Mouse (Mus musculus) lung, postnatal 10 days (tissue): ENCODE data around the gene Smad1.

Source experiments
- DNase-seq: peaks from one replicate; pipeline ENCODE4 v3.0.0; 2021

Gene Smad1

DNA sequence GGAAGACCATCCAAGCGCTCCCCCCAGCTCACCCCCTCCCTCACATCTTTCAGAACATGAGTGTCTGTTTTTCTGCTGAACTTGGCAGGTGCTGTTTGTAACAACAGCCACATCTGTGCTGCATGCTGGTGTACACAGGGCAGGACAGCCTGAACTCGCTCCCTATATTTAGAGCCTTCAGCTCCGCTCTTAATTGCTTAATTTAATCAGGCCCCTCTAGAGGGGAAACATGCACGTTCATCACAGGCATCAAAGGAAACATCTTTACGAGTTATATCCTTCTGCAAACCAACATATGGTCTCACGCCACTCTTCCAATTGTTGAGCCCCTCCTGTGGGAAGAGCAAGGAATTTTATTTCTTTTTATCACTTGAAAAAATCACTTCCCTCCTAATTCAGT lies 17.5 kb downstream of the Smad1 start:
- no peak for DNase-seq

DNA sequence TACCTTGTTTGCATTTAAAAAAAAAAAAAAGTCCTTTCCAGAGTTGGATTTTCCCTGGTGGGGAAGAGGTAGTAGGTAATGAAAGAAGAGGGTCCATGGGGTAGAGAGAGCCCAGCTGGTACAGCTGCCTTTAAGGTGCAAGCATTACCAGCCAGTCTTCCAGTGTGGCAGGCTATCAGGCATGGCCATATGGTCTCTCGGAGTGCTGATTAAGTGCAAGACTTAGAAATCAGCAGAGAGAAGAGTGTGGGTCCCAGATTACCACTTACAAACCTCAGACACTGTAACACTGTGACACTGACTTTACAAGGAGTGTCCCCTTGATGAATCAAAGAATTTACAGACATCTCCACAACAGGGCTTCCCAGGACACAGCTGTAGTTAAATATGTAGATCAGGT lies 18.9 kb downstream of the Smad1 start:
- no peak for DNase-seq

DNA sequence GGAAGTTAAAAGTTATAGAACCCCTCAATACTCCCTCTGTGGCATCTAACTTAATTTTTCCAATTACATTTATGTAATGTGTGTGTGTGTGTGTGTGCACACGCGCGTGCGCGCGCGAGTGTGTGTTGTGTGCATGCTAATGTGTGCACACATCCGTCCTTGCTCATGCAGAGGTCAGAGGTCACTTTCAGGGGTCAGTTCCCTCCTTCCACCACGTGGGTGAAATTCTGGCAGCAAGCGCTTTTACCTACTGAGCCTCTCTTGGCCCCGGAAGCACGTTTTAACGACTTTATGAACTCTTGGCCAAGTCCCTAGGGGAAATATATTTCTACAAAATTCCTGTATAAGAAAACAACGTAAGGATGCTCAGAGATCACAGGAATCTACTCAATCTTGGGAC lies 19.3 kb downstream of the Smad1 start:
- no peak for DNase-seq

DNA sequence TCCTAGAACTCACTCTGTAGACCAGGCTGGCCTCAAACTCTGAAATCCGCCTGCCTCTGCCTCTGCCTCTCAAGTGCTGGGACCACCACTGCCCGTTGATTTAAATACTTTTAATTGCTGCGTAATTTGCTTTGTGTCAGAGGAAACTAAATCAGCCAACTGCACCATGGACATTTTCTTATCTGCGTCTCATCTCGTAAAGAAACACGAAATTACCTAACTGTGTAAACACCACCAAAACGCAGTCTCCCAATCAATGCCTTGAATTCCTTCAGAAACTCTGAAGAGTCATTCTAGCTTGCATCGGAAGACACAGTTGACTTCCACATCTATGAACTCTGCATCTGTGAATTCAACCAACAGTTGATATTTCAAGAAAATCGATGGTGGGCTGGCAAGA lies 22.7 kb downstream of the Smad1 start:
- no peak for DNase-seq

DNA sequence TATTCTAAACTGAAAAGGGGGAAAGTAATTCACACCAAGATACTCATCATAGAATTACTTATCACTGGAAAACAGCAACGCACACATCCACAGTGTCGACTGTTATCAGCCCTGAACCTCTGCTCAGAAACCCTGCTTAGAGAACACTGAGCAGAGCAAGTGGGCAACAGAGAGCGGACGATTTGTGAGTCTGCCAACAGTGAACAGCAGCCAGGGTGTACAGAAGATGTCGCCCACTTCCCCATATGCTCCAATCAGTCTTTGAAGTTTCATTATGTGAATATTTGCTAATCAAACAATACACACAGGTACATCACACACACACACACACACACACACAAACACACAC lies 23.6 kb downstream of the Smad1 start:
- no peak for DNase-seq

DNA sequence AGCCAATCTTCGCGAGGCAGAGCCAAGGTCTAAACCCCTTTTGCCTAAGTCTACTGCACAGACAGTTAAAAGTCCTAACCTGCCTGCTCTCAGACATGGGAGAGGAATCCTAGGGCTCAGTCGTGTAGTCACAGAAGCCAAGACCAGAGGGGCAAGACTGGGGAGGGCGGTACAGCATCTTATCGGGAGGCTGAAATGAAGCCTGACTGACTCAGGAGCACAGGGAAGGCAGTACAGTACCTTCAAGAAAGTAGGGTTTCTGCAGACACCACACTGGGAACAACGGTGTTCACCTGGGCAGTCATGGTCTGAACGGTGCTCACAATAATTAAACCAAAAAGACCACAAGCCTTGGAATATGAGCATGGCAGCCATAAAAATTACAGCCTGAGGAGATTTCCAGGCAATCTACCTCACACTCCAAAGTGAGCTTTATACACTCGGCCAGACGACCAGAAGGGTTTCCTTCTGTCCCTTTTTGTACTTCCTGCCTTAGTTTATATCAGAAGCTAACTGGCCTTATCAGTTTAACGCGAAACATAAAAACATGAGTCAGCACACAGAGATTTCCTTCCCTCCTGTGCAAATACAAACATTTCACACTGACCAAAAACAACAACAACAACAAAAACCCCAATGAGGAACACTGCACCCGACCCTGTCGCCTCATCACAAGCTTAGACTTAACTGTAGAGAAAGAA lies 24.1 kb downstream of the Smad1 start:
- no peak for DNase-seq

DNA sequence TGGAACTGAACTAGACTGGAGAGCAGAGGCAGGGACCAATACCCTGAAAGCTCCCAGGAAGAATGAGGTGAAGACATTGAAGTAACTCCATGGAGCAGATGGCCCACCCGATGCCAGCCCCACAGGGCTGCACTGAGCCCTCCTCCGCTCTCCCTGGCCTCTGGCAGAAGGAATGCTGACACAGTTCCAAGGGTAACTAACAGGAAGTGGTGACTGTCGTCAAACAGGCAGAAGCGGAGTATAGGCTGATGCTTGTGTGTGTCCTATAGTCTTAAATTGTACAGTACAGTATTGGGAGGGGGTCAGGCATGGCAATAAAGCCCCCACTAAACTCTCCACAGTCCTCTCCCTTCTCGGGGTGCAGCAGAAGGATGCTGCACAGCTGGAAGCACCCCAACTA lies 24.9 kb downstream of the Smad1 start:
- DNase-seq: peak; percentile 46

DNA sequence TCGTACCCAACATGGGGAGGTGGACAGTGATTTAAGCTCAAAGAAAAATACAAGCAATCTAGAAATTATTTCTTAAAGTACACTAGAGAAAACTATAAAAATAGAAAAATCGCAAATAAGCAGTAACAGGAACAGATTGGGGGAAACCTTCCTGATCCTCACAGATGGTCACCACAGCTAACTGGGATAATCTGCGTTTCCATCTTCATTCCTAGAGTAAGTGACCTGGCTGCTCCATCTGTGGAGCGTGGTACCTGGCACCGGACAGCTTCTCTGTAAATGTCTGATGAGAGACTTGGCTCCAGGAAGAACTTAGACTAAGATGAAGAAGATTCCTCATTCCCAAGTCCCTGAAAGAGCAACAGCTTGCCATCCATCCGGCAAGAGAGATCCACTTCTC lies 25.8 kb downstream of the Smad1 start:
- DNase-seq: no peak

DNA sequence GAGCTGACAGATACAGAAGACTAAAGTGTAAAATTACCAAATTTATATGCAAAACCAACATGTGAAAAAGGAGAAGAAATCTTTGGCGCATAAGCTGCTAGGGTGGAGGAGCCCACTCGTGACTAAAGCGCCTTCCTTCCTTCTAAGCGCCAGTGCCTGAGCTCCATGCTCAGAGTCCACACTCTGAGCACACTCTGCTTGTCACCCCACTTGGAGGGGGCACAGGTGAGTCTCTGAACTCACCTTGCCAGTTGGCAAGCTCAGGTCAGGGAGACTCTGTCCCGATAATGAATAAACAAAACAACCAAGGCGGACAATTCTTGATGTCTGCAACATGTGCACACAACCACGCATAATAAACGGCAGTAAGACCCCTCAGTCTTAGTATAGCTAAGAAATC lies 26.4 kb downstream of the Smad1 start:
- no peak for DNase-seq

DNA sequence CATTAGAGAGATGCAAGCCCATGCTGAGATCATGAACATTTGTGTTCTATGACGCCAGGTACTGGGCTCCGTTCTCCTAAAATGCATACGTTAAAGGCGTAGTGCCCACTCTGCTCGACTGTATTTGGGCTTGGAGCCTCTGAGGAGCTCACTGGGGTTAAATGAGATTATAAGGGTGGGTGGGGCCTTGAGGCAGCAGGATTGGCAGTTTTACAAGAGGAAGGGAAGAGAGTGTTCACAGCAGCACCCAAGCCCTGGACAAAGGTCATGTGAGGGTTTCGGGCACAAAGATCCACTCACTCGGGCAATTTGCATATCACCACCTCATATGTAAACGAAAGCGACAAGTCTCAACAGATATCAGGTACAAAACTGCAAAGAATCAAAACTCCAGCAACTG lies 26.8 kb downstream of the Smad1 start:
- DNase-seq: peak; percentile 15

DNA sequence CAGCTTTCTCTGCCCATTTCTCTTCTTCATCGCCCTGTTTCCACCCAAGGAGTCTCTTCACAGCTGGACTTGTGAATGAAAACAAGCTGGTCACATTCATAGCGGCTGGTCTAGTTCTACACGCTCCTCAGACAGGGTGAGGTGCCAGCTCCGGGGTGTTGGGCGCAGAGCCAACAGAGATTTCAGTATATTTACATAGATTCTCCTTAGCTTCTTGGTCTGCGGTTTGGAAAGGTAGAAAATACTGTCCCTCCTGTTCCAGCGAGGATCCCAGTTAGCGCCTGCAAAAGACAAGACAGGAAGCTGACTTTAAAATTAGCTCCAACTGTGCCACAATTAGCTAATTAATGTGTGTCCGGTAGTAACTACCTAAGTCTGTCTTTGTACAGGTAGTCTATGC lies 27.2 kb downstream of the Smad1 start:
- no peak for DNase-seq

DNA sequence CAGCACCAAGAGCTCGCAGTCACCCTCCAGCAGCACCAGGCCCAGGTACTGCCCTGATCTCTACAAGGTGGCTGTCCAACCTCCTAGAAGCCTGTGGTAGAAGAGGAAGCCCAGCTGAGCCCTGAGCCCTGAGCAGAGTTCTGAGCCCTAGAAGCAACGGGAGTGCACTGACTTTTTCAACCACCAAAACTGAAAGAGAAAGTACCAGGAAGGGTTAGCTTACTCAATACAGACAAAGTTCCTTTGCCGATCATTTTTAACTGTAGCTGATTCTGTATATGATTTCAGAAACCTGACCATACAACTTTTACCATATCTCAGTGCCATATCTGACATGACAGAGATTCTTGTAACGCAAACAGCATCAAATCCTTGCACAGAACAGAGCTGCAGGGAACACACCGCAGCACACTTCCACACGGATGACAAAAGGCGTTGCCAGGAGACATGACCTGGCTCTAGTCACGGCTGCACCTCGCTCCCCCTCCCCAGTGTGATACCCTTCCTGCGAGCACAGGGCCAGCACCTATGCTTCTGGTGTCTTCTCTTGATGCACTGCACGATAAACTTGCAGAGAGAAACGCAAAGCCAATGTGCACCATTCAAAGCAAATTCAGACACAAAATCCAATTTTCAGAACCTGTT lies 28.6 kb downstream of the Smad1 start:
- no peak for DNase-seq

DNA sequence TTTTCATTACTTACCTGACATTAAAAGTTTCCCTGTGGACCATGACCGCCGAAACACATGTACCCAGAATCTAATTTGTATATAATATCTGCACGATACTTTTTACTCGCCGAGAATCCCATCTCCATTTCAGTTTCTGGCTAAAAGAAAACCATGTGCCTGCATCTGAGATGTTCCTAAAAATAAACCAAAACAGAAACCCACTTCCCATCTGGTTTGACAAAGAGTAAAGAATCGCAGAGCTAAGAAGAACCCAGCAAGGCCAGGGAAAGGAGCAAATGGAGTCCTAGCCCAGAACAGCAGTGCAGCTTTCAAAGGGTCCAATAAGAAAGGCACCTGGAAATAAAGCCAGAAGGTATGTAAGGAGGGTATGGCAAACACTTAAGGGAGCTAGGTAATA lies 30.2 kb downstream of the Smad1 start:
- DNase-seq: no peak

DNA sequence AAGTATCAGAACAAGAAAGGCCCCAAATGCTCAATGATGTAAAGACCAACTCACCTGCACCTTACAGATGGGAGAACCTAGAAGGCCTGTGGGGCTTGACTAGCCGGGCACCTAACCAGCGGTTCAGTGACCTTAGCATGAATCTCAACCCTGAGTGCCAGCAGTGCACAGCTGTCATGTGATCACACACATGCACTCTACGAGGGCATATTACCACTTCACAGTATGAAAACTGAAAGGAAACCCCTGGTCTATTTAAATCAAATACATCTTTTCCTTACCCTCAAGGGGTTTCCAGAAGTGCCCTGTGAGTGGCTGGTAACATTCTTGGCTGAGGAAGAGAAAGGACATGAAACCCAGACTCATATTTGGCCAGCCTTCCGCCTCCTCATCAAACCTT lies 31.4 kb downstream of the Smad1 start:
- DNase-seq: no peak

DNA sequence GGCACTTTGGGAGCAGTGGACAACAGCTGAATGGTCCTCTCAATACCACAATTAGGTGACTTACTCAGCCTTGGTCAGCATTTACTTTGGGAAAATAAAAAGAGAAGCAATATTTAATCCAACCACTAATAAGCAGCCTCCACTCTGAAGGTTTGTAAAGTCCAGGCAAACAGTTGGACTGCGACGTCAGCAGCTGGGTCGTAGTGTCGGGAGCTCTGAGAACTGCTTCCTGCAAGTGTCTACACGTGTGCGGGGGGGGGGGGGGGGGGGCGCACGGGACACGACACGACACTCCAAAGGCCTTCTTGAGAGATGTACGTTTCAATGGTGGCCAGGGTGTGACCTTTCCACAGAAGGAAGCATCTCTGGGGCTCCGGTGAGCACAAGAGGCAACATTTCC lies 32.0 kb downstream of the Smad1 start:
- DNase-seq: no peak

DNA sequence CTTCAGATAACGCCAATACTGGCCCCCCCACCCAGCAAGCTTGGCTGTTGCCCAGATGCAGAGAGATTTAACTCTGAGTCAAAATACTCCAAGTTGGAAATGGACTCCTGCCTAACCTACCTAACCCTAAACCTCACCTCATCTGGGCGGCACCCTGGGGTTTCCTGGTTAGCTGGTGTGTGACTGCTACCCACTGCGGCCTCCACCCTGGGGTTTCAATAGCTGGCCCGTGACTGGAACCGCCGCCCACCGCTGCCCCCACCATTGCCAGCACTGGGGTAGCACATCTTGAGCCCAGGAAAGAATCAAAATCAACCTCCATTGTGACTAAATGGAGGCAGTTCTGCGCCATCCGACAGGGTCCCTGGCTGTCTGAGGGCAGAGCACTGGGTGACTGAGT lies 33.1 kb downstream of the Smad1 start:
- no peak for DNase-seq

DNA sequence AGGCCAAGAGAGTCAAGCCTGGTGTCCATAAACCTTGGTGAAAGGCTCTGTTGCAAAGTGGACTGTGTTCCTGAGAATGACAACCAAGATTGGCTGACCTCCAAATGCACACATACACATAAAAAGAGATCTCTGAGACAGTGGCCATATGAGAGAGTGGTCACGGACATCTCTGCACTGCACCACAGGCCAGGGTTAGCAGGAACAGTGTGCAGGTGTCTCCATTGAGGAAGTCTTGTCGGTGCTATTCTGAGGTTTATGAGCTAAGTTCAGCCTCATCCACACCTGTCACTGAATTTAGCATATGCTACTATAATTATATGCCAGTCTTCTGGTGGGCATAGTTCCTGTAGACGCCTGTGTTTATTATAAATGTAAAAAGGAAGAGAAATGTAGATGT lies 33.6 kb downstream of the Smad1 start:
- no peak for DNase-seq

DNA sequence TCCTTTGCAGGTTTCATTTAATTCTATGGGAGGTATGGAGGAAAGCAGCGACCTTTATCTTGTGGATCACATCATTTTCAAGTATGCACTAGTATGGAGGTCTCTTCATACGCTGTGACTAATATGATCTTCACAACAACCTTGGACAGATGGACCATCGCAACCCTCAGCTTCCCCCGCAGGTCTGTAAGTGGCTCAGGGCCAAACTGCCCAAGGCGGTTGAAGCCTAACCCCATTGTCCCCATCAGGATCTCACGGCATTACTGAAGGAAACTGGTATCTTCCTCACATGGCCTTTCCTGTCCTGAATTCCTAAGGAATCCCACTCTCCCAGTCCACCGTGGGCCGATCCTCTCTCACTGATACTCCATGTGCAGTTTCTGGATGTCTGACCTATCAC lies 34.5 kb downstream of the Smad1 start:
- no peak for DNase-seq

DNA sequence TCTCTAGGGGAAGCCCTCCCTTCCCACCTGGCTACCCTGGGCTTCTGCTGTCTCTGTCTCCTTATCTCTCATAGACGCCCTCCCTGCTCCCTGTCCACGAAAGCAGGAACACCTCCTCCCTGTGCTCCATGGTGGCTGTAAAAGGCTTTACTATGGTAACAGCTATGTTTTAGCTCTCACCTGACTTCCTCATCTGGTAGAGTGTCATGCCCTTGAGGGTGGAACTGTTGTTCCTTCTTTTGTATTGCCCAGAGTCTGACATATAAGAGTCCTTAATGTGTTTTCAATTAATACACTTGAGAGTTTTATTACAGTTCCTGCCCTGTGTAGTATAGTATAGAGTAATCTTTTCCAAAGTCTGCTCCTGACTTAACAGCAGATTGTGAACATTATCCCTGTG lies 36.9 kb downstream of the Smad1 start:
- no peak for DNase-seq

DNA sequence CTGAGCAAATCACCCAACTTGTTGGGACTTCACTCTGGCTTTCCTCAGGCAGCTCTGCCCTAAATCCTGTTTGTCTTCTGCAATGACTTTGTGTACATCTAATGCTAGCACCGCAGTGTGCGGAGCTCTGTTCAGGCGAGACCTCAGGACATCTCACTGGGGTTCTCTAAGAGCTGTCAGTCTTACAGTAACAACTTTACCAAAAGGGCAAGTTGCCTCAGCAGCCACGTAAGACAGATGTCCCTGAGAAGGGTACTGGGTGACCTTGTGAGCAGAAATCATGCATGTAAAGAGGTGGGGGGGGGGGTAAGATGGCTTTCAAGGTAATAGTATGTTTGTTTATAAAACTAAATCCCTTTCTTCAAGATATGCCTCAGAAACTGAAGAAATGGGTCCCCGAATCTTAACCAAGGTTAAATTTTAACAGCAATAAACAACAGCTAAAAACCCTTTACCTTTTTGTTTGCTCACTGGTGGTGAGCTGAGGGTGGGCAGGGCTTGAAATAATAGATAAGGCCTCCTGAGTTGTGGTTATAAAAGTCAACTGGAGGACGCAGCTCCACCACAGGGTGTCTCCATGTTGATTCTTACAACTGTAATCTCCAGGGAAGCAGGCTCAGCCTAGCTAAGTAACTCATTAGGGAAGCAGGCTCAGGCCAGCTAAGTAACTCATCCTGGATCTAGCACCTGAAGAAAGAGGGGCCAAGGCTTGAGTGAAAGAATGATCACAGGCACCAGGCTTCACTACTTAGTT lies 38.4 kb downstream of the Smad1 start:
- DNase-seq: no peak

DNA sequence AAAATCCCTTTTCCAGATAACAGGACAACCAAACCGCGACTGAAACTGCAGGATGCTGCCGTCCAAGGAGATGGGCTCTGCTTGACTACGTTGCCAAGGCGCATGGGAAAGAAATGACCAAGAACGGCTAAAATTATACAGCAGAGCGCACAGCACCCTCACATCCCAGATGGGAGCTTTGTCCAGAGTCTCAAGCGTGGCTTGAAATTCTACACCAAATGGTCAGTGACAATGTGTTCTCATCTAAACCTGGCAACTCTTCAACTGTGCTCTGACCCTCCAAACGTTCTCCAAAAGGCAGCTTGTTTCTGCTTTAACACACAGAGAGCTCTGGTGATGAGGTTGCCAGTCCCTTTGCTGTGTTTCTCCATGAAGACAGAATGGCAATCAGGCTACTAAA lies 39.0 kb downstream of the Smad1 start:
- DNase-seq: peak; percentile 37

DNA sequence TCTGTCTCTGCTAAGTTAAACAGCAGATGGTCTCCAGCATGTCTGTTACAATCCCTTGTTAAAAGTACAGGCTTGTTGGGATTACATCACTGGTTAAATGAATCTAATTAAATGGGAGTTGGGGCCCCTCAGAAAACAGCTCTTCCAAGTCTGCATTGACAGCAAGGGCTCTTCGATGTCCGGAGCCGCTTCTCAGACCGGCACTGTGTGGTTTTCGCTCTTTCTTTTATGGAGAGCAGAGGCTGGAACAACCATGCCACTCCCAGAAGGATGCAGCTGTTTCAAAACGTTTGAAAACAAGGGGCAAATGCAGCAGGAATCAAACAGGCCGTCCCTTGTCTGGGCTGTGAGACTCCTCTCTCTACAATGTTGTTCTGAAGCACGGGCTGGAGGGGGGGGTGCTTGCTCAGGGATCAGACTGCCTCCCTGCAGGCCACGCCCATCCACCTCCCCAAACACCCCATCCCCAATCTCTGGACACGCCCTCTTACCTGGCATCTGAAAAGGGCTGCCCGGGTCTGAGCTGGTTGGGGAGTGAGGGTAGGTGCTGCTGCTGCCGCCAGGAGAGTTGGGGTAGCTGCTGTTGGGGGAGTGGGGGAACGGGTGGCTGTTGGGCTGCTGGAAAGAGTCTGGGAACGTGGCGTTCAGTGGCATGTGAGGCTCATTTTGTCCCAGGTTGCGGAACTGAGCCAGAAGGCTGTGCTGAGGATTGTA lies 43.4 kb downstream of the Smad1 start:
- DNase-seq: peak; percentile 24

DNA sequence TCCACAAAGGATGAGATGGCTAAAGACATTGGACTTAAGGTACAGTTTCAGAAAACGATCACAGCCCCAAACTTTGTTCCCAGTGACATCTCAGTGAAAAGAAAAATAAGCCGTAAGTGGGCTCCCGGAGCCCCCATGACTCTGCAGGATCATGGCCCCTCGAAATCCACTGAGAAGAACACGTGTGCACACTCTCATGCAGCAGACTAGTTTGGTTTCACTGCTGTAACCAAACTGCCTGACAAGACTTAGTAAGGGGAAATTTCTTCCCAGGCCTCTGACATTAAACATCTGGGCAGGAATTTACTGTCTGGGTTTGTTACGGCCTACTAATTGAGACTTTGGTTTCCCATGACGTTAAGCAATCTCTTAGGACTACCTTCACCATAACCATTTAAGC lies 45.3 kb downstream of the Smad1 start:
- DNase-seq: no peak

DNA sequence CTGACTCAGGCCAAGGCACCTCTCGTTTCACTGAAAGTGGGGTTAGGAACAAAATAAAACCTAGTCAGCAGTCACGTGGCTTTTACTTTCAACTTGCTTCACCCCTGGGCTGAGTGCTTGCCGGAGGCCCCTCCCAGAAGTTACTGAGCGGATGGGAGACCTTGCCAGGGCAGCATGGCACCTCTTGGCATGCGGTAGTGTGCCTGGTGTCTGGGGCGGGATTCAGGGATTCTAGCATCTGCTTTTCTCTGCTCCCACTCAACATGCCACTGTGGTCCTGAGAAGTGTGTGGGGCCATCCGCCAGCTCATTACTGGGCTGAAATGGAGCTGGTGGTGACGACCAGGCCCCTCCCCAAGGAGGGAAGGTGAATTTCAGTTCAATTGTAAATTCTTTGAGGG lies 47.4 kb downstream of the Smad1 start:
- DNase-seq: no peak
